Mouse (Mus musculus): ENCODE results near the gene Hoxd13.

The Hoxd13 gene

DNA sequence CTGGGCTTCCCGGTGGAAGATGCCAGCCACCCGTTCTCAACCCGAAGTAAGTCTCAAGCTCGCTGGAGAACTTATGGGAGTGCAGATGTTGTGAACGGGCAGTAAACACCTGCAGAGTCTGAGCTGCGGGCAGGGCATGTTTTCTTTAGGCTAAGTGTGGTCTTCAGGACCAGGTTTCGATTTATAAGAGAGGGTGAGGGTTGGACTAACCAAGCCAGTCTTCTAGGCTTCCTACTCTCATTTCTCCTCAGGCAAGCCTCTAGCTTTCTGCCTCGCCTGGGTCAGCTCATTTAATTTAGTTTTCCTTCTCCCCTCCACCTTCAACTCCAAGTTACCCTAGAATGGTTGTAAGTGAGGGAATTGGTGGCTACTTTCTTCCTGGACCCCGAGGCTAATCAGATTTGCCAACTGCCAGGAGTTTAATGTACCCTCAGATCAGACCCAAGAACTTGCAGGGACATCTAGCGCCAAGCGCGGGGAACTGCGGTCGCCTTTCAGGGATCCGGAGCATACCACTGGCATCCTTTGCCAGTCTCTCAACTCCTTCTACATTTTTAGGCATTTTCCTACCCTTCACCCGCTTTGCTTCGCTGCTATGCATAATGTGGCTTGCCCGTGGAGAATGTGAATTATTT lies 4.7 kb upstream of the Hoxd13 start:
- peak; percentile 50 for DNase-seq

DNA sequence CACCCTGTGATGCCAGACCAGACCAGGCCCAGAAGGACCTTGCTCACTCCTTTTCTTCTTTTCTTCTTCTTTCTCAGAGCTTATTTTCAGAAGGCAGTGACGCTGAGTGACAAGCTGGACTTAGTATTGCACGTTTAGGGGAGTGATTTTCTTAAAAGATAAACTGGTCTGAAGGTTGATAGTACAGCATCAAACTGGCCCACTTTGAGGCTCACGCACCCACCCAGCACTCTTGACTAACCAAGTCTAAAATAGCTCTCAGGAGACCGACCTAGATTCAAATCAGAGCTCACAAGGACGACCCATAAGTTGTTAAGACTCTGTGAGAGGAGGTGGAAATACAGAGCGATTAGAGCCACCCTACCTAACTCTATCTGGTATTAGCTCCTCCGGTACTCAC lies 1.7 kb upstream of the Hoxd13 start:
- no peak for DNase-seq

DNA sequence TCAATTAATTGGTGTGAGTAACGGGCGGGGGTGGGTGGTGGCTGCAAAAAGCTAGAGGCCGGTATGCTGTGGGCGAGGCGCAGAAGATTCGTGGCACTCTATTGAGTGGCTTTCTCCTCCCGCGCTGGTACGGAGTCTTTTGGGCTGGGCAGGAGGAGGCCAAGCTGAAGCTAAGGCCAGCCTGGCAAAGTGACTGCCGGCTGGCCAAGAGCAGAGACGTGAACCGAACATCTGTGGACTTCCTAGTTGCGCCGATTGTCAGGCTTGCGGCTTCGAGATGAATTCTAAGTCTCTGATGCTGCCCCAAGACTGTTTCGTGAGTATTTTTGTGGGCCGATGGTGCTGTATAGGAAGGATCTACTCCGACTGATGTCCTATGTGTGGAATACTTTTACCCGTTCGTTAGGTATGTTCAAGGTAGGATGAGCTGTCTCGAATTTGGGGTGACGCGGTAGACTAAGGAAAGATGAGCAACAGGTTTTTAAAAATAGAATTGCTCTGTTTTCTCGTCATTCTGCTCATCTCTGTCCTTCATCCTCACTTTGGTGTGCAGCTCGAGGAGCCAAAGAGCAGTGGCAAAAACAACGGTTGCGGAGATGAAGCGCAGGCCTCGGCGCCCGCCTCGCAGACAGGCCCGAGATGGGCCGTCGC lies 794 bp upstream of the Hoxd13 start:
- no peak for DNase-seq

DNA sequence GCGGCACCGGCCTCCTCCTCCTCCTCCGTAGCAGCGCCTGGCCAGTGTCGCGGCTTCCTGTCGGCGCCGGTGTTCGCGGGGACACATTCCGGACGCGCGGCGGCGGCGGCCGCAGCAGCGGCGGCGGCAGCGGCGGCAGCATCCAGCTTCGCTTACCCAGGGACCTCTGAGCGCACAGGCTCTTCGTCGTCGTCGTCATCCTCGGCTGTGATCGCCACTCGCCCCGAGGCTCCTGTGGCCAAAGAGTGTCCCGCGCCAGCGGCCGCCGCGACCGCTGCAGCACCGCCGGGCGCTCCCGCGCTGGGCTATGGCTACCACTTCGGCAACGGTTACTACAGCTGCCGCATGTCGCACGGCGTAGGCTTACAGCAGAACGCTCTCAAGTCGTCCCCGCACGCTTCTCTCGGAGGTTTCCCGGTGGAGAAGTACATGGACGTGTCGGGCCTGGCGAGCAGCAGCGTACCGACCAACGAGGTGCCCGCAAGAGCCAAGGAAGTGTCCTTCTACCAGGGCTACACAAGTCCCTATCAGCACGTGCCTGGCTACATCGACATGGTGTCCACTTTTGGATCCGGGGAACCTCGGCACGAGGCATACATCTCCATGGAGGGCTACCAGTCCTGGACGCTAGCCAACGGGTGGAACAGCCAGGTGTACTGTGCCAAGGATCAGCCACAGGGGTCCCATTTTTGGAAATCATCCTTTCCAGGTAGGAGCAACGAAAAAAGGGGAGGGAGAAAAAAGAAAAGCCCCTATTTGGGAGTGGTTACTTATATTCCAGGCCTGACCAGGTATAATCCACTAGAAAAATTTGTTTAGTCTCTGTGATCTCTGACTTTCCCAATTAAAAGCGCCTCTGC lies 490 bp downstream of the Hoxd13 start:
- DNase-seq: no peak

DNA sequence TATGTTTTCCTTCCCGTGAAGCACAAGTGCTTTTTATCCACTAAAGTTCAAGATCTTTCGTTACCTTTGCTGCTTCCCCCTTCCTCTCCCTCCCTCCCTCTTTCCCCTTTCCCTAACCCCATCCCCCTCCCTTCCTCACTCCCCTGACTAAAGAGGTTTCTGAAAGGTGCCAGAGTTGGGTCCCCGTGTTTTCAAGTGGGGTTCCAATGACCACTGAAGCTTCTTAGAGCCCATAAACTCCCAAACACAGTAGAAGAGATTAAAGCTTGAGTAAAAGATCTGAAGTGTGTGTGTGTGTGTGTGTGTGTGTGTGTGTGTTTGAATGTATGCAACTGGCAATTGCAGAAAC lies 1.1 kb downstream of the Hoxd13 start:
- DNase-seq: no peak

DNA sequence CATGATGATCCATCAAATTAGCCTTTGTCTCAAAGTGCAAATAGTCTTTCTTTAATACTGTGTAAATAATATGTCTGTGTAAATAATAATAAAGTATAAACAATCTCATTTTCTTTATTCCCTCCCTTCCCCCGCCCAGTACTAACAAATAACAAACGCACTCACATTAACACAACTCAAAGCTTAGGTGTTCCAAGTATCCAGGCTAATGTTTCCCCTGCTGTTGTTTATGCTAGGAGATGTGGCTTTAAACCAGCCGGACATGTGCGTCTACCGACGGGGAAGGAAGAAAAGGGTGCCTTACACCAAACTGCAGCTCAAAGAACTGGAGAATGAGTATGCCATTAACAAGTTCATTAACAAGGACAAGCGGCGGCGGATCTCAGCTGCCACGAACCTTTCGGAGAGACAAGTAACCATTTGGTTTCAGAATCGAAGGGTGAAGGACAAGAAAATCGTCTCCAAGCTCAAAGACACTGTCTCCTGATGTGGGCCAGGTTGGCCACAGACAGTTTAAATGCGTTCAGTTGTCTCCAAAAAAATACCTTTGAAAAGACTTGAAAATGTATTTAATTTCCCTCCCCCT lies 1.6 kb downstream of the Hoxd13 start:
- DNase-seq: no peak

DNA sequence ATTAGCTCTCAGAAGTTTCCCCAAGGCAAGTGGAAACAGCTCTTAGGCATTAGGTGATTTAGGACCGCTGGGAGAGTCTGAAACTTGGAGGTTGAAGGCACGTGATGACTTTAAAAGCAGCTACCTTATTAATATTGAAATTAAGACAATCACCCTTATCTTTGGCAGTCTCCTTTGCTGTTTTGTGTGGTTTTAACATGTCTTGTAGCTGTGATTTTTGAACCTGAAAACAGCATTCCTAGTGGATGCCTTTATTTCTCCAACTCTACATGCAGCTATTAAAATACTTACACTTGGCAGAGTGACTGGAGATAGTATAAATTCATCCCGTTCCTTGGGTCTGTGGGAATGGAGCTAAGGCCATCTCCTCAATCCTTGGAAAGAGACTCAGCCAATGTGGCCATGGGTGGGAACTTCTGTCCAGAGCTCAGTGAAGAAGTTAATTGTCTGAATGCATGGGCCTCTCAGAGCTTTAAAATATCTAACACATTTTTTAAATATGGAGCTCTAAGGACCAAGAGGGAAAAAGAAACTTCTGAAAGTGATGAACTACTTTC lies 2.6 kb downstream of the Hoxd13 start:
- no peak for DNase-seq

DNA sequence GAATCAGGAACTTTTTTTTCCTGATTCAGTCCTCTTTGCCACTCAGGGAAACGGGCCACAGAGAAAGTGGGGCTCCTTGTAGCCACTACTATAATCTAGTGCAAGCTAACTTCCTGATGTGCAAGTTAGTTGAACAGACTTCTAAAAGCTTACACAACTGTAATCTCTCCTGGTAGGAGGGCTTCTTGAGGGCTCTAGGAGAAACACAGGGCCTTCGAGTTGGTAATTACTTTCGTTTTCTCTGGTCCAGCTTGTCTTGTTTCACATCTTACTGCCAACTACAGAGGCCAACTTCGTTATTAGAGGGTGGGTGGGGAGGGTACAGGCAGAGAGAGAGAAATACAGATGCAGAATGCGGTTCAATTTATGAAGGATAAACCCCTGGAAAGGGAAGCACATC lies 3.7 kb downstream of the Hoxd13 start:
- DNase-seq: no peak

DNA sequence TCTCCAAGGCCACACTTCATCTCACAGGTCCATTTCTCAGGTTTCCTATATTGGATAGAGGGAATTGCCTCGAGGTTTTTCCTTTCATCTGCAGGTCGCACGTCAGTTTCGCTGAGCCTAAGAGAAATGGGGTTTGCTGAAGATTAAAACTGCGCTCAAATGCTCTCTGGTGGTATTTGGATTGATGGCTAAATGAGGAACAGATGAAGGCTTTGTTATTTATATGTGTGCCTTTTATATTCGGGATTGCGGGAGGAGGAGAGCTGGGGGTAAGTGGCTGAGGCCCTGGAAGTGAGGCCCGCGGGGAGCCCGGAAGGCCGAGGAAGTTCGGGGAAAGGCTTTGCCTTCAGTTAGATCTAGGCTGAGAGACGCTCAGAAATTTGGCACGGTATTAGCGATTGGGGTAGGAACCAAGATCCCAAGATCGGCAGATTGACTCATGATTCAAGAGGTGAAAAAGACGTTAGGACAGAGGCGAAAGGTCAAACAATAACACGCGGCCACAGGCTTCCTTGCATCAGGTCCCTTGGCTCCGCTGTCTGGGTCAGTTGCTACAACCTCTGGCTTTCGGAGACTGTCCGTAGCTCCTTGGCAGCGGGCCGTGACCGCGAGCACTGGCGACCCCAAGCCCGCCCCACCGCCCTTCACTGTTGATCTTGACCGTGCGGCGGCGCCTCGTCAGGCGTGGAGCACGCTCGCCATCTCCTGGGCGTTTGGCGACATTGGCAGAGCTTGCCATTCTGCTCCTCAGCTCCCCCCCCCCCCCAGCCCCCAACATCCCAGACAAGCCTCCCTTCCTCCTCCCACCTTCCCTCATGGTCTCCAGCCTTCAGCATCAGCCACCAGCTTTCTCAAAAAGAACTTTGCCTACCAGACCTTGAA lies 4.6 kb downstream of the Hoxd13 start:
- DNase-seq: no peak

DNA sequence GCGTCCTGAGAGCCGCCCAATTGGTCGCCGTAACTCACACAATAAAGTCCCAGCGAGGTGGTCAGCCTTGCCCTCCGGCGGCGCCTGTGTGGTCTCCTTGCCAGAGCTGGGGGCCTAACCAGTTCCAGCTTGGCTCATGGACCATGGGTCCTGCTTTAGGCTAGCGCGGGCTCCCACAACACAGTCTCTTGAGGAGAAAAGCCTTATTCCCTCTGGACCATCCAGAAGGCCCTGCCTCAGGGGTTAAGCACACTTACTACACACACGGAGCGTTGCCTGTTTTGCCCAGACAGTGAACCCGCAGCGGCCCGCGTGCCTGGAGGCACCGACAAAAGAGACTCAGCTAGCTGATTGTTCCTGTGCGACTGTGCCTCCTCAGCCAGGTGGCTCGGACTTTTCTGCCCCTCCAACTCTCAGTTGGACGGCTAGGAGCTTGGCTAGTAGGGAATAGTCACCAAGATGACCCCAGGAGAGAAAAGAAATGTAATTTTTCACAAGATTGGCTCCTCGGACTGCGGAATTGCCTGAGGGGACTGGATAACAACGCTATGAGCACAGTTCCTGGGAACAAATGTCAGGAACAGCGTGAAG lies 5.8 kb downstream of the Hoxd13 start:
- DNase-seq: no peak

DNA sequence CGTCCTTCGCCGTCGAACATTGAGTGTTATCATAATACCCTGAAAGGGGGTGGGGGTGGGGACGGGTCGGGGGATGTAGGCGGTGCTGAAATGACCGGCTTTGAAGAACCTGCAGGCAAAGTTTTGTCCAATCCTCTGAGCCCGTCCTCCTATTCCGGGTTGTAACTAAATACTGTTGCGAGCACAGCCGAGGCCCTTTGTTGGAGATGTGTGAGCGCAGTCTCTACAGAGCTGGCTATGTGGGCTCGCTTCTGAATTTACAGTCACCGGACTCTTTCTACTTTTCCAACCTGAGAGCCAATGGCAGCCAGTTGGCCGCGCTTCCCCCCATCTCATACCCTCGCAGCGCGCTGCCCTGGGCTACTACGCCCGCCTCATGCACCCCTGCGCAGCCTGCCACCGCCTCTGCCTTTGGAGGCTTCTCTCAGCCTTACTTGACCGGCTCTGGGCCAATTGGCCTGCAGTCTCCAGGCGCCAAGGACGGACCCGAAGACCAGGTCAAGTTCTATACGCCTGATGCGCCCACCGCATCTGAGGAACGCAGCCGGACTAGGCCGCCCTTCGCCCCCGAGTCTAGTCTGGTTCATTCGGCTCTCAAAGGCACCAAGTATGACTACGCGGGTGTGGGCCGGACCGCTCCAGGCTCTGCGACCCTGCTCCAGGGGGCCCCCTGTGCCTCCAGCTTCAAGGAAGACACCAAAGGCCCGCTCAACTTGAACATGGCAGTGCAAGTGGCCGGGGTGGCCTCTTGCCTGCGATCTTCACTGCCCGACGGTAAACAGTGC lies 7.0 kb downstream of the Hoxd13 start, which contains the start of gene Hoxd12:
TSS of gene Hoxd12 (plus strand) at position 133 of the 785 bp plus-strand sequence.
- no peak for DNase-seq

DNA sequence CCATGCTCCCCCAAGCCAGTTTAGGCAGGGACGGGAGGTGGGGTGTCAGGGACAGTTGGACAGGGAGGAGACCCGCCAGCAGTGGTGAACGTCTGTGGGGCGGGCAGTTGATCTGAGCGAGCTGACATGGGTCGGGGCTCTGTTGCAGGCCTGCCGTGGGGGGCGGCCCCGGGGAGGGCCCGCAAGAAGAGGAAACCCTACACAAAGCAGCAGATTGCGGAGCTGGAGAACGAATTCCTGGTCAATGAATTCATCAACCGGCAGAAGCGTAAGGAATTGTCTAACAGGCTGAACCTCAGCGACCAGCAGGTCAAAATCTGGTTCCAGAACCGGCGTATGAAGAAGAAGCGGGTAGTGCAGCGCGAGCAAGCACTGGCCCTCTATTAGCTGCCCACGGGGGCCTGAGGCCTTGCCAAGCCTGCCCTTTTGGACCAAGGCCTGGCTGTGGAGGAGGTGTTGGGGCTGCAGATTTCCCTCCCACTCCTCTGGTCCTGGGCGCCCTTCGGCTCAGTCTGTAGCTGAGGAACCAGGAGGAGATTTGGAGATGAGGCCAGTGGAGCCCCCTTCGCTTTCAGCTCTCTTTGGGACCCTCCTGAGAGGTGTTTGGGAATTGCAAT lies 7.7 kb downstream of the Hoxd13 start:
- no peak for DNase-seq

DNA sequence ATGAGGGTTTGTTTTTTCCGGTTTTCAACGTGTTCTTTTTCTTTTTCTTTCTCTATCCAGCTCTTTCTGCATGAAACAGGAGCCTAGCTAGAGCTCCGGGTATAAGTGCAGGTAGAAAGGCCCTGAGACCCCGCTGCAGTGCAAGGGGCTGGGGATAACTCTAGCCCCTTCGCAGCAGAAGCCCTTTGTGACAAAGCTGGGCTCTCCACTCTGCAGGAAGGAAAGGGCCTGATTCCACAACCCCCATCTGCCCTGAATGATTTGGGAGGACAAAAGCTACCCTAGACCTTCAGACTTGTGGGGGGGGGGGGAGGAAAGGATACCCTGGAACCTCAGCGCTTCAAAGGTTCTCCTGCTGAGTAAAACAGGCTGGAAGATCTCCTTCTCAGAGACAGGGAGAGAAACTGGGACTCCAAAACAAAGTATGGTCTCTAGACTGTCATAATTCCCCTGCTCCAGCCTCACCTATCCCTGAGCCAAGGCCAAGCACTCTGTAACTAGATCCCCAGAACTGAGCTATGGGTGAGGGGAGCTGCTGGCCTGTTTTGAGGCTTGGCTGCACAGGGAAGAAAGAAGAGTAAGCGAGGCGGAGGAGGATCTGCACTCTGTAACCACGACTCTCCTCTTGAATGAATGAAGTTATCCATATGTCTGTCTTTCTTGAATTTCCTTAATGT lies 8.4 kb downstream of the Hoxd13 start:
- DNase-seq: no peak

DNA sequence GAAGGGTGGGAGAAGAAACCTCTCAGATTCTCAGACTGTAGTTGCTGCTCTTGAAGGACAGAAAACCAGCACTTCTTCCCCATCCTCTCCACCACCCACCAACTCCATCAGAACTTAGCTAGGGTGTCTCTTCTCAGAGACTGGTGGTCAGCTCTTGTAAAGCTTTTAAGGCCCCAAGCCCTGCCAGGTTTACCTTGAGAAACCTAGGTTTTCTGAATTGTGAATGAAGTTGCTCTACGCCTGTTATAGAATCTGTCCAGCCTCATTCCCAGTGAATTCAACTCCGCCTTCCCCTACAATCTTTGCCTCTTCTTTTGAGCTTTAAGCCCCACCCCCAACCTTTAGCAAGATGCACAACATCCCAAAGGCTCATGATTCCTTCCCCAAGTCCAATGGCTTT lies 9.0 kb downstream of the Hoxd13 start:
- no peak for DNase-seq

DNA sequence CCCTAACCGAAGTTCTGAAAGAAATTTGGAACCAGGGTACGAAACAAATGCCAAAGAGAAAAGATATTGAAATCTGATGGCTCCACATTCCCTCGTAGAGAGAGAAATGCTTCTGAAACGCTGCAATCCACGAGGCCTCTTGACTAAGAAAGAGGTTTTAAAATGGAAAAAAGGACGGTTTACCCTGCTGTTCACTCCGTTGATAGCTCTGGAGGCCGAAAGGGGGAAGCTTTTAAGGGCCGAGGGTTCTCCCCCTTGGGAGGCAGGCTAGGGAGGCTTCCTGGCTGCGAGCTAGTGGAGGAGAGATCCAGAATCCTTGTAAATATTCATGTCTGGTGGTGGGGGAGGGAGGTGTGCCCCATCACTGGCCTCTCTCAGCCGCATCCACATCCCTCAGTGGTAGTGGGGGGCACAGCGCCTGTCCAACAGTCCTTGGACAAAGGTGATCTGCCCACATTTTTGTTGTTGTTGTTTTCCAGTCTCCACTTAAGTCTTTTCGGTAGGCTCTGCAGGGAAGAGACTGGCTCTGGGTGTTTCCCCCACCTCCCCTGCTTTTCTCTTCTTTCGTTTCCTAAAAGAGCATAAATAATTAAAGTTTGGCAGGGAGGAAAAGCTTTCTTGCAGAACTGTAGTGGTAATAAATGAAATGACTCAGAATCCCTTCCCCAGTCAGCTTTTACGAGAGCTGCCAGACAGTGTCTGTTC lies 10.9 kb downstream of the Hoxd13 start, which contains the start of gene Hoxd11:
TSS of gene Hoxd11 (plus strand) at position 667 of the 705 bp plus-strand sequence.
- DNase-seq: no peak

DNA sequence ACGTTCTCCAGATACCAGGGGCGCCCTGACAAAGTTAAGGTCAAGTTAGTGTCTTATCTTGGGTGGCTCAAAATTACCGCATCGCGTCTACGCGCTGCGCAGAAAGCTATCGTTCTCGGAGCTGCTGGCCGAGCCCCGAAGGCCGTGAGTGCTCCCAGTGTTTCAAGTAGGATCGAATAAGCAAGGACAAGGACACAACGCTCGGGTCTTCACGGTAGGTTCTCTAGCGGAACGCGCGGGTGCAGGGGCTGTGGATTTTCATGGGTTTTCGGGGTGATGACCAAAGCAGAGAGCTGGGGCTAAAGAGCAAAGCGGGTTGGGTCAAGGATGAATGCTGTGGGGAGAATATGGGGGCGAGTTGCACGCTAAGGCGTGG lies 11.5 kb downstream of the Hoxd13 start:
- no peak for DNase-seq

DNA sequence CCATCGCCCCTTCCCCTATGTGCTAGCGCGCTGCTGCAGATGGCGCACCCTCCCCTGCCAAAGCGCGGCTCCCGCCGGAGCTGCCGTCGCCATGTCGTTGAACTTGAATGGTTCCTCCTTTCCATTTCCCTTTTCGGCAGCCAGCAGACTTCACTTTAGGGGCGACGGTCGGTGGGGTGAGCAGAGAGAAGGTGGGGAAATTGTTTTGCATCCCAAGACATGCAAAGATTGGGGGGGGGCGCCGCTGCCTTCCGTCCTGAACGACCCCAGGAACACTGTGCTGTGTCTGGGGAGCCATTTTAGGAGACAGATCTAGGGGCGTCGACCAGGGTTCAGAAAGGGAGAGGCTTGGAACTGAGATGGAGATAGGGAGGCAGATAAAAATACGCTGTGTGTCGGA lies 11.9 kb downstream of the Hoxd13 start:
- no peak for DNase-seq

DNA sequence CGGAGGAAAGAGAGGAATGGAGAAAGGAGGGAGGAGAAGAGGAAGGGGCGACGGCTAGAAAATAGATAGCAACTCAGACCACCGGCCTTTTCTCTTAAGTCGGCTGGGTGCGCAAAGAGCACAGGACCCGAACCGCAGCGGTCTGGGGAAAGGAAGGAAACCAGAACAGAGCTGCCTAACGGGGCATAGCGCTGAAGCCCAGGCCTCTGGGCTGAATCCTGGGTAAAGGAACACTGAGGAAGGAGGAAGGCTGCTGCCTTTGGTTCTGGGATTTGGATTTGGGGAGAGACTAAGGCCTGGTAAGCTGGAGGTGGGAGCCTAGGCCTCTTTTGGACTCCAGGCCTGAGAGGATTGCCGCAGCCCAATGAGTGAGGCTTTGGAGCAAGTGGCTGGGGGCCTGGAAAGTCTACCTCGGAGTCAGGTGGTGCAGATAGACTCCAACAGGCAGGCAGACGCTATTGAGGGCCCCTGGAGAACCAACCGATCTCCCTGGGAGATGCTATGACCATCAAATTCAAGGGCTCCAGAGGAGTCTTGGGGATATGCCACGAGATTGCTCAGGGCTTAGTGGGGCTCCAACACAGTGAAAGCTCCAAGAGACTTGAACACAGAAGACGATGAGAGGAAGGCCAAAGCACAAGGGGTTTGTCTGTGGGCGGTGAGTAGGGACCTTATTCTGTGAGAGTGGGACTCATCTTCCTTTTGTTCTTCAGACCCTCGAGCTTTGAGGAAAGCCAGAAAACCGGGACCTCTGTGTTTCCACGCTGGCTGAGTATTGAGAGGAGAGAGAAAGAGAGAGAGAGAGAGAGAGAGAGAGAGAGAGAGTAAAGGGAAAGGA lies 12.7 kb downstream of the Hoxd13 start:
- DNase-seq: no peak
